Mouse (Mus musculus) C2C12 (cell line): Measurements from ENCODE around the gene Hist1h2bj. TPM values are rescaled to one million over a fixed set of nuclear protein-coding genes. Genes with fewer than 3 reads are reported as not detected.
A peak's percentile ranks its signal among the peaks of the same experiment; 100 is the strongest.
"Not testable (repeated sequence)": the region's sequence is repeated elsewhere in the genome, so short reads cannot be mapped to it uniquely, and the experiment has no call there.

Source experiments
- H3K27me3 ChIP-seq: one replicate; pipeline ENCODE4 v1.6.1; 2011; ENCODE audit not compliant: control insufficient read depth, insufficient read depth, insufficient read length
- H3K36me3 ChIP-seq: one replicate; pipeline ENCODE4 v1.6.1; 2011; ENCODE audit not compliant: control insufficient read depth, insufficient read depth
- H3K4me3 ChIP-seq: one replicate; pipeline ENCODE4 v1.5.1; 2011; ENCODE audit warnings: mild to moderate bottlenecking, control low read depth; ENCODE audit not compliant: poor library complexity, insufficient read depth, severe bottlenecking
- H3K79me2 ChIP-seq: one replicate; pipeline ENCODE4 v1.6.1; 2011; ENCODE audit not compliant: control insufficient read depth, insufficient read depth
- H3K79me3 ChIP-seq: one replicate; pipeline ENCODE4 v1.6.1; 2011; ENCODE audit warnings: low read depth, control low read depth
- H3ac ChIP-seq: one replicate; pipeline ENCODE3; 2011; ENCODE audit warnings: low read depth; ENCODE audit not compliant: control insufficient read depth, insufficient read length
- CEBPB ChIP-seq: IDR thresholded peaks from one replicate; pipeline ENCODE4 v1.6.1; 2011; ENCODE audit warnings: low read depth, mild to moderate bottlenecking, control low read depth, moderate library complexity
- CTCF ChIP-seq: IDR thresholded peaks from one replicate; pipeline ENCODE4 v1.5.1; 2011; ENCODE audit not compliant: control insufficient read depth, insufficient read depth, insufficient read length
- FOSL1 ChIP-seq: IDR thresholded peaks from one replicate; pipeline ENCODE4 v1.8.0; 2011; ENCODE audit warnings: mild to moderate bottlenecking, low read length; ENCODE audit not compliant: poor library complexity, insufficient read depth, severe bottlenecking
- MAX ChIP-seq: IDR thresholded peaks from one replicate; pipeline ENCODE4 v1.6.1; 2011; ENCODE audit warnings: mild to moderate bottlenecking, control low read depth
- MYOD1 ChIP-seq: IDR thresholded peaks from one replicate; pipeline ENCODE4 v1.6.1; 2011; ENCODE audit warnings: low read depth; ENCODE audit not compliant: control insufficient read depth, insufficient read length
- MYOG ChIP-seq: IDR thresholded peaks from one replicate; pipeline ENCODE4 v1.6.1; 2011; ENCODE audit not compliant: control insufficient read depth, insufficient read length; ENCODE audit errors: extremely low read depth
- USF1 ChIP-seq: IDR thresholded peaks from one replicate; pipeline ENCODE4 v1.6.1; 2011; ENCODE audit warnings: low read depth, mild to moderate bottlenecking, control low read depth, moderate library complexity
- polyA plus RNA-seq: library from polyadenylated mRNA; unstranded; fragments of >200 nt; fragmentation: generic; extraction: Trizol; gene quantifications from one replicate; pipeline ENCODE4 v1.2.1, GENCODE M21; 2012; ENCODE audit warnings: missing spikeins

Hist1h2bj gene
- polyA plus RNA-seq, 1 experiment: 6.8 TPM

DNA sequence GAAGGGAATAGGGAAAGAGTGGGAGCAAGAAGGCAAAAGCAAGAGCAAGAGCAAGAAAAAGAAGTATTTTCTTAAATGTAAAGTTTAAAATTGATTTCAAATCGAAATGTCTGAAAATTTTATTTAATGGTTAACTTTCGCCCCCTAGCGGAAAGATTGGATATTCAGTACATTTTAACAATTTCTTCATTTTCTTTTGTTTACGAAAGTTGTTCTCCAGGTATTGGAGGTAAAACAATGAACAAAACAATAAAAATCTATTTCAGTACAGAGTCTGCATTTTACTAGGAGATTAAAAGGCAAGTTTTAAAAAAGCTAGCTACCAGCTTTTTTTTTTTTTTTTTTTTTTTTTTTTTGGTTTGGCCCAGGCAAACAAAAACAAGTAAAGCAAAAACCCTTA is 12.5 kb upstream of the Hist1h2bj start:
- H3K36me3 ChIP-seq: no peaks in the 10 kb centered on the region
- no peaks in the 10 kb centered on the region for H3K27me3 ChIP-seq
- no peak overlapping the region for H3K4me3 ChIP-seq
- no peaks in the 10 kb centered on the region for H3K79me3 ChIP-seq
- no peaks in the 10 kb centered on the region for H3K79me2 ChIP-seq
- TF ChIP-seq CTCF: no peak
- TF ChIP-seq USF1: no peak
- TF ChIP-seq CEBPB: no peak
- TF ChIP-seq MAX: no peak
- TF ChIP-seq MYOG: no peak
- no peak overlapping the region for H3ac ChIP-seq

DNA sequence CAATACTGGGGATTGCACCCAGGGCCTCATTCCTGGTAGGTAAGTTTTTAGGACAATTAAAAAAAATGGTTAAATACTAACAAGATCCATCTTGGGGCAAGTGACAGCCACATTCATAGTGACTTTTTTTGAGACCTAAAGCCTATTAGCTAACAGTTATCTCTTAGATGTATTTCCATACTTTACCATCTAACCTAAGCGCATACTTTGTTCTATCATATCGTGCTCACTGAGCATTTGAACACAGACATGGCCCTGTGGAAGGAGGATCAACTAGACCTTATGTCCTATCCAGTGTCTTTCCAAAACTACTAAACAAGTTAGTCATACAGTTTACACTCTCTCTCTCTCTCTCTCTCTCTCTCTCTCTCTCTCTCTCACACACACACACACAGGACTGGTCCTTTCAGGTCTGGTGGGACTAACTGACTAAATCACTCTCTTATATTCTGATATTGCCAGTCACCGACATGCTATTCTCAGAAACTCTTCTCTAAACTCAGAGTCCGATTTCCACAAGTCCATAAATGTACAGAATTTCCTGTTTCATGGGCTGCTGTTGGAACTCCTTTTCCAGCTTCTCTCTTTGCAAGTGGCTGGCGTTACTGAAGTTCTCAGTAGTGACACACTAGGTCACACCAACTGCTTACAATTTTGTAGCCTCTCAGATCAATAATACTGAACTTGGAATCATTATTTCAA is 9.1 kb upstream of the Hist1h2bj start:
- TF ChIP-seq USF1 (no peak), MYOG (no peak), FOSL1 (no peak), MYOD1 (no peak), MAX (no peak), CTCF (no peak), CEBPB (no peak)
- Histone ChIP-seq H3K79me2 (no peaks in the 10 kb centered on the region), H3K4me3 (no peak overlapping the region), H3ac (peak overlapping the region; percentile 42), H3K36me3 (no peaks in the 10 kb centered on the region), H3K27me3 (no peaks in the 10 kb centered on the region), H3K79me3 (no peaks in the 10 kb centered on the region)

DNA sequence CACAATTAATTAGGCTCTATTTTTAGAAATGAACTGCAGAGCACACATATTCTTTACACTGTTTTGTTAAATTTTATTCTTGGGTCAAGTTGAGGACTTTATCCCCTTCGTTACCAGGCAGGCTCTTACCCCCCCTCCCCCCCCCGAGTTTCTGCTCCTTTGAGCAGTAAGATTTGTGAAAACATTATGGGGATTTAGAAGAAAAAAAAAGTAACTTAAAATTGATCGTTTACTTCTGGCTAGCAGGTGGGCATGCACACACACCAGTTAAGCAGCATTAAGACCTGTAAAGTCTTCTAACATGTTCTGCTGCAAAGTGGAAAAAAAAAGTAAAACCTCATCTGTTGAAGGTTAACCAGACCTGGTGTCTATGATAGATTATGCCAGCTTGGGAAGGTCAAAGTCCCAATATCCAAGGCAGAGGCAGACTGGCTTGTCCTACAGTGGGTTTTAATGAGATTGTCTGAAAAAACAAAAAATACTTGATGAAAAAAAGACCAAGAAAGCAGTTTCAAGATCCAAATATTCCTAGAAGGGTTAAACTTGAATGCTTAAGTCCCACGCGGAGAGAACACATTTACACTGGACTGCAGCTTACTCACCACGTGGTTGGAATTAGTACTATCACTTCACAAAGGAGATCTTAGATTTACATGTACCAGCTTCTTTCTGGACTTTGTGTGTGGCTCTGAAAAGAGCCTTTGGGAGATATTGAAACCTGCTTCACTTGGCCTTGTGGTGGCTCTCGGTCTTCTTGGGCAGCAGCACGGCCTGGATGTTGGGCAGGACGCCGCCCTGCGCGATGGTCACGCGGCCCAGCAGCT is 8.4 kb upstream of the Hist1h2bj start:
- Histone ChIP-seq H3K36me3 (no peaks in the 10 kb centered on the region), H3K79me2 (no peaks in the 10 kb centered on the region), H3K79me3 (no peaks in the 10 kb centered on the region), H3ac (peak overlapping the region; percentile 56), H3K27me3 (no peaks in the 10 kb centered on the region), H3K4me3 (peak overlapping the region; percentile 45)
- TF ChIP-seq MYOG: no peak
- TF ChIP-seq CTCF: no peak
- TF ChIP-seq MAX: peak; percentile 30
- no peak for TF ChIP-seq MYOD1
- TF ChIP-seq USF1: peak; percentile 56

DNA sequence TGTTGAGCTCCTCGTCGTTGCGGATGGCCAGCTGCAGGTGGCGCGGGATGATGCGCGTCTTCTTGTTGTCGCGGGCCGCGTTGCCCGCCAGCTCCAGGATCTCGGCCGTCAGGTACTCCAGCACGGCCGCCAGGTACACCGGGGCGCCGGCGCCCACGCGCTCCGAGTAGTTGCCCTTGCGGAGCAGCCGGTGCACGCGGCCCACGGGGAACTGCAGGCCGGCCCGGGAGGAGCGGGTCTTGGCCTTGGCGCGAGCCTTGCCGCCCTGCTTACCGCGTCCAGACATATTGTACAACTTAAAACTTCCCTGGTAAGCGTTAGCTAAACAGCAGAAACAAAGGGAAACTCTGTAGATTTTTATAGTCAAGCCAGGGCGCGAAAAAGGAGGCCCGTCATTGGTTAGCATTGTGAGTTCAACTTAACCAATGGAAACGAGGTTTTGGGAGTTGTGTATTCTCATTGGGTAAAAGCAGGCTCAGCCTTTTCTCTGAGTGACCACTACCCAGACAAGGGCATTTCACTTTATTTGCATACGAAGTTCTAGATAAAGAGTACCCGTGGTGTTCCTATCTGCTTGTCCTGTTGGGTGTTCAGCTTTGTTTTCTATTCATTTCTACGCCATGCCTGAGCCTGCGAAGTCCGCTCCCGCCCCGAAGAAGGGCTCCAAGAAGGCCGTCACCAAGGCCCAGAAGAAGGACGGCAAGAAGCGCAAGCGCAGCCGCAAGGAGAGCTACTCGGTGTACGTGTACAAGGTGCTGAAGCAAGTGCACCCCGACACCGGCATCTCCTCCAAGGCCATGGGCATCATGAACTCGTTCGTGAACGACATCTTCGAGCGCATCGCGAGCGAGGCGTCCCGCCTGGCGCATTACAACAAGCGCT is 7.5 kb upstream of the Hist1h2bj start, which contains the start of the genes Hist1h2ah and Hist1h2bk:
Hist1h2ah (minus strand) TSS at position 302 of the 882 bp plus-strand sequence.
Hist1h2bk (plus strand) TSS at position 604 of the 882 bp plus-strand sequence.
- H3K79me2 ChIP-seq, H3K36me3 ChIP-seq, H3K79me3 ChIP-seq, H3K27me3 ChIP-seq: not testable (repeated sequence)
- Histone ChIP-seq H3ac (peak within 1 kb of the TSS; percentile 83), H3K4me3 (peak within 1 kb of the TSS; percentile 45)

DNA sequence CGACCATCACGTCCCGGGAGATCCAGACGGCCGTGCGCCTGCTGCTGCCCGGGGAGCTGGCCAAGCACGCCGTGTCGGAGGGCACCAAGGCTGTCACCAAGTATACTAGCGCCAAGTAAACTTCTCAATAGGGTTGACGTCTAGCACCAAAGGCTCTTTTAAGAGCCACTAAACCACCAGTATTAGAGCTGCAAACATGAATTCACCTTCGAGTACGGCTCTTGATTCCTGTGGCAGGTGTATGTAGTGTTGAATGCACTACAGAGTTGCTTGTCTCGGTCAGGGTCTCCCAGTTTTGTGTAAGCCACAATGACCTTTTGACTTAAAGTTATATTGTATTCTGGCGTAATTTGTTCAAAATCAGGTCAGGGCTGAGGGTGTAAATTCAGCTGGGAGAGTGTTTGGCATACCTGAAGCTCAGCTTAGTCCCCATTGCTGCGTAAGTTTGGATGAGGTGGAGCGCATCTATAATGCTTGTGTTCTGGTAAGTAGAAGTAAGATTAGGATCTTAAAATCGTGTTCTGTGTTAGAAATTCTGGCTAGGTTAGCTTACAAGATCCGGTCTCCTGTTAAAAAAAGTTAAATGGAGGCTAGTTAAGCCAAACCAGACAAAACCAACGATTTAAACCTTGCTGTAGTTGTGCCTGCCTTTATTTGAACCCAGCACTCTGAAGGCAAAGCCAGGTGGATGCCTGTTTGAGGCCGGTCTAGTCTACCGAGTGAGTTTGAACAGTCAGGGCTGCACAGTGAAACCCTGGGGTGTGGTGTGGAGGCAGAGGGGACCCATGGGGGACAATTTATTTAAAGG is 6.7 kb upstream of the Hist1h2bj start:
- no peaks in the 10 kb centered on the region for H3K27me3 ChIP-seq
- peak overlapping the region; percentile 83 for H3ac ChIP-seq
- no peak for TF ChIP-seq USF1
- no peak for TF ChIP-seq FOSL1
- TF ChIP-seq MYOD1: no peak
- TF ChIP-seq CTCF: no peak
- no peak for TF ChIP-seq MAX
- TF ChIP-seq MYOG: no peak
- no peak for TF ChIP-seq CEBPB
- H3K36me3 ChIP-seq: no peaks in the 10 kb centered on the region
- H3K79me3 ChIP-seq: no peaks in the 10 kb centered on the region
- no peaks in the 10 kb centered on the region for H3K79me2 ChIP-seq
- H3K4me3 ChIP-seq: no peak overlapping the region
